Mouse (Mus musculus): ENCODE measurements around the gene Aldh3b3.

GRCm38 (mm10) chr19:3930262-3931057 lies 28.0 kb upstream of the Aldh3b3 start:
- TF ChIP-seq CTCF (IDR thresholded peaks at IDR 0.05; ENCODE audit: low read depth, low read length) = no peak
- TF ChIP-seq POLR2A (IDR thresholded peaks at IDR 0.05; ENCODE audit: insufficient read depth, low read length) = no peak
